Mouse (Mus musculus): ENCODE results near the gene Izumo3.
"Not testable (repeated sequence)": the region's sequence is repeated elsewhere in the genome, so short reads cannot be mapped to it uniquely, and the experiment has no call there.

Izumo3 gene

DNA sequence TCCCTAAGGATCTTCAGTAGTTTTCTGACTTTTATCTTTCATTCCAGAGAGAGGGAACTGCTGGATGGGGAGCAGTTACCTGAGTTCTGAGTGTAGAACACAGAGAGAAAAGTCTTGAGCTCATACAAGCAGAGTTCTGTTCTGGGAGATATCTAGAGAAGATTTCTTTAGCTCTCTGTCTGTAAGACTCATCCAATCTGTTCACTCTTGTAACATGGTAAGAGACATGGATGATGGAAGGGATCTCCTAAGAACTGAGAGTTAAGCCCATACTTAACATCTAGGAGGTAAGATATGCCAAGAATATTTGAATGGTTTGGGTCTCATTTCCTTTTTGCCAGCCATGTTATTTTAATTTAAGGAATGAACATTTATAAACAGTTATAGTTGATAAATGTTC lies at the start of gene Izumo3:
TSS of gene Izumo3 (minus strand) at position 101 of the 400 bp plus-strand sequence.
- DNase-seq (ENCODE audit: extremely low read depth, insufficient read length, low spot score), result no peak

DNA sequence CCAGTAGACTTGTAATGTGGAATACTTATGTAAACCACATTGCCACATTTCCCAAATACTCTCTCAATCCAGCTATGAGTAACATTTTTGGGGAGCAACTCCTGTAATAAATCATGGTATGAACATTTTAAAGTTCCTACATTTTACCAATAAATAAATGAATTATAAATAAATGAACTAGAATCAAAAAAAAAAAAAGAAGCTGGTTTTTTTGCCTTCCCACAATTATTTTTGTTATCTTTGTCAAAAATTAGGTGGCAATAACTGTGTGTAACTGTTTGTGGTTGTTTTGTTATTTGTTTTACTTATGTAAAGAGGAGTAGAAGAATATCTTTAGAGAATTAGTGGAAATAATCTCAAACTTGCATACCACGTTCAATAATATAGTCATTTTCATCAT lies 44.6 kb upstream of the Izumo3 start, which contains the start of gene Gm12666:
TSS of gene Gm12666 (minus strand) at position 101 of the 400 bp plus-strand sequence.
- DNase-seq (ENCODE audit: extremely low read depth, insufficient read length, low spot score), result not testable (repeated sequence)

DNA sequence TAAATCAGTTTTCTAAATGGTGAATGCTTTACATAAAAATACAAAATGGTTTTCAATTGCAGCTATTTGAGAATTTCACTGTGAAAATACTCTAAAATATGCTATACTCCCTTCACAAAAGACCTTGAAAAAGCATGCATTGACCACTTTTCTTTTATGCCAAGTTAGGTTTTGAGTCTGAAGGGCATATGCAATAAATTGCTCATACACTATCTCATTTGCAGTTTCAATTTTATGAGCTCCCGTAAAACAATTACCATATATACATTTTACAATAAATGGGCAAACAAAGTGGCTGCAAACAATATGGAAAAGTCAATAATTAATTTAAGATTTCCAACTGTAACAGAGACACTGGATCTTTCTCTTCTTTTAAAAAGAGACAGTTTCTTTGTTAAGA lies 5.6 kb upstream of the Izumo3 start:
- DNase-seq (ENCODE audit: extremely low read depth, insufficient read length, low spot score), result no peak

DNA sequence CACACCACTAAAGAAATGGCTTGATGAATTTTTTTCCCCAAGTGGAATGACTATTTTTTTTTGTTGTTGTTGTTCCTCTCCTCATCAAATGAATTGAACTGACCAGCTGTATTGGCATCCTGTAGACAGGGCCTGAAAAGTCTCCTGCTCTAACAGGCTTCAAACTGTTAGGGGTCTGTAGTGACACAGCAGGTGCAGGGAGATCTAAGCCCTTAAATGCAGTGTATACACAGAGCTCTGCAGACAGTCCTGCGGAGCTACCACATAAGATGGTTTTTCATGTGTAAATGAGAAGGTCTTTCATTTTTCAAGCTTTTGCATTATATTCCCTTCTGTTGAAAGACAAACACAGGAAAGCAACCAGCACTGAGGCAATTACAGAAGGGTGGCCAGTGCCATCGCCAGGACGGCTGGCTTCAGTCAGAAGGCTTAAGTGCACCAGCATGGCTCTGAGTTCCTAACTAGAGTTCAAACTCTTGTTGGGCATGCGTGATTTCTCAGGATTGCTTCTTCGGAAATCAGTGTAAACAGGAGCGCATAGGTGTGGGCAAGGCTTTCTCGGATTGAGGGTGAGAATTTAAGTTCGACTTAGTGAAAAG lies 35.5 kb downstream of the Izumo3 start:
- DNase-seq (ENCODE audit: extremely low read depth, insufficient read length, low spot score), result no peak

GRCm38 (mm10) chr4:92097386-92097785 lies 49.6 kb downstream of the Izumo3 start:
- no peak for DNase-seq (ENCODE audit: extremely low read depth, insufficient read length, low spot score)

DNA sequence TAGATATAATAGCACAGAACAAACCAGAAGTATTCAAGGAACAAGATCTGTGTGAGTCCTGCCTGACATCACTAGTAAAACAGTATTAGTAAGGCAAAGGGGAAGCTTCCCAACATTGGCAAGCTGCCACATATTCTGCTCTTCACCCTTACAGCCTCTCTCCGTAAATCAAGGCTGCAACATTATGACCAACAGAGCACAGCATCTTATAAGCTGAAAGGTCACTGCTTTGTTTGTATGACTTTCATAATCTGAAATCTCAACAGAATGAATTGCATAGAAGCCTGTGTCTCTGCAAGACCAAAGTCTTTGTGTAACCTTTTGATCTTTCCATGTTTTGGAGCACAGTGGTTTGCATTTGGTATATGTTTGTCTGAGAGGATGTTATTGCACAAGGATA lies 51.1 kb downstream of the Izumo3 start:
- DNase-seq (ENCODE audit: extremely low read depth, insufficient read length, low spot score), result no peak

All from 3134 (cell line).